Mouse (Mus musculus): Measurements from ENCODE around the gene Tex38. TPM values are rescaled to one million over a fixed set of nuclear protein-coding genes. Genes with fewer than 3 reads are reported as not detected.

The Tex38 gene
- polyA plus RNA-seq, 1 experiment from 2014 or later = 0.16 TPM

- Histone ChIP-seq H3K4me3 (ENCODE audit: low read depth, low read length) (no peak overlapping the region), H3K9ac (replicated peaks; ENCODE audit: low read depth) (no peak overlapping the region), H3K36me3 (ENCODE audit: insufficient read depth, low read length) (peaks cover 16% of the 10 kb centered on the region; the same call in 1 of the 2 replicates), H3K4me1 (ENCODE audit: insufficient read depth, low read depth, low read length) (no peaks in the 10 kb centered on the region), H3K27me3 (replicated peaks; ENCODE audit: insufficient read depth, low read length) (no peaks in the 10 kb centered on the region), H3K4me2 (replicated peaks; ENCODE audit: low read depth, low read length) (no peak overlapping the region), H3K9me3 (ENCODE audit: low read length) (no peaks in the 10 kb centered on the region), H3K27ac (ENCODE audit: low read length) (peak overlapping the region; percentile 27; the same call in 1 of the 2 replicates)
- DNase-seq (ENCODE audit: low spot score) (peak; percentile 85), ATAC-seq (peak; percentile 82)
- 34% methylated on average over 3 of the region's 3 CpGs for WGBS
- no peak for TF ChIP-seq EP300 (IDR thresholded peaks at IDR 0.05)
- TF ChIP-seq CTCF (IDR thresholded peaks at IDR 0.05) = no peak
These were observed 19.6 kb downstream of the Tex38 start for GRCm38 (mm10) chr4:115761206-115761605.

GRCm38 (mm10) chr4:115754851-115755250 is 26.0 kb downstream of the Tex38 start:
- no peak for ATAC-seq
- no peaks in the 10 kb centered on the region for H3K9me3 ChIP-seq (ENCODE audit: low read length)

GRCm38 (mm10) chr4:115754101-115754500 is 26.7 kb downstream of the Tex38 start:
- no peaks in the 10 kb centered on the region for H3K4me1 ChIP-seq (ENCODE audit: insufficient read depth, low read depth, low read length)
- H3K27ac ChIP-seq (ENCODE audit: low read length) = no peak overlapping the region
- DNase-seq (ENCODE audit: low spot score) (no peak), ATAC-seq (no peak)
- no peak overlapping the region for H3K4me2 ChIP-seq (replicated peaks; ENCODE audit: low read depth, low read length)
- 90% methylated on average over 3 of the region's 3 CpGs for WGBS
- H3K9ac ChIP-seq (replicated peaks; ENCODE audit: low read depth) = no peak overlapping the region
- peaks cover 12% of the 10 kb centered on the region; the same call in 1 of the 2 replicates for H3K36me3 ChIP-seq (ENCODE audit: insufficient read depth, low read length)
- no peaks in the 10 kb centered on the region for H3K9me3 ChIP-seq (ENCODE audit: low read length)
- no peaks in the 10 kb centered on the region for H3K27me3 ChIP-seq (replicated peaks; ENCODE audit: insufficient read depth, low read length)
- no peak for TF ChIP-seq EP300 (IDR thresholded peaks at IDR 0.05)
- no peak for TF ChIP-seq CTCF (IDR thresholded peaks at IDR 0.05)
- H3K4me3 ChIP-seq (ENCODE audit: low read depth, low read length) = no peak overlapping the region

More at GRCm38 (mm10) chr4:115754851-115755250, 26.0 kb downstream of the Tex38 start:
- Histone ChIP-seq H3K9ac (replicated peaks; ENCODE audit: low read depth) (no peak overlapping the region), H3K27me3 (replicated peaks; ENCODE audit: insufficient read depth, low read length) (no peaks in the 10 kb centered on the region), H3K36me3 (ENCODE audit: insufficient read depth, low read length) (peaks cover 13% of the 10 kb centered on the region; the same call in 1 of the 2 replicates), H3K4me2 (replicated peaks; ENCODE audit: low read depth, low read length) (no peak overlapping the region), H3K27ac (ENCODE audit: low read length) (no peak overlapping the region), H3K4me3 (ENCODE audit: low read depth, low read length) (no peak overlapping the region), H3K4me1 (ENCODE audit: insufficient read depth, low read depth, low read length) (no peaks in the 10 kb centered on the region)
- no peak for DNase-seq (ENCODE audit: low spot score)
- TF ChIP-seq CTCF (IDR thresholded peaks at IDR 0.05) = no peak; the same call in 1 of the 2 replicates
- TF ChIP-seq EP300 (IDR thresholded peaks at IDR 0.05) = no peak
- WGBS = 86% methylated on average over 1 of the region's 1 CpGs

GRCm38 (mm10) chr4:115749336-115749735 is 31.5 kb downstream of the Tex38 start:
- no peaks in the 10 kb centered on the region for H3K27me3 ChIP-seq (replicated peaks; ENCODE audit: insufficient read depth, low read length)
- H3K27ac ChIP-seq (ENCODE audit: low read length) = no peak overlapping the region
- no peak overlapping the region for H3K4me2 ChIP-seq (replicated peaks; ENCODE audit: low read depth, low read length)
- no peaks in the 10 kb centered on the region for H3K9me3 ChIP-seq (ENCODE audit: low read length)
- no peak for TF ChIP-seq EP300 (IDR thresholded peaks at IDR 0.05)
- no peak for TF ChIP-seq CTCF (IDR thresholded peaks at IDR 0.05)
- H3K9ac ChIP-seq (replicated peaks; ENCODE audit: low read depth) = no peak overlapping the region
- DNase-seq (ENCODE audit: low spot score) = no peak
- 71% methylated on average over 1 of the region's 1 CpGs for WGBS
- H3K36me3 ChIP-seq (ENCODE audit: insufficient read depth, low read length) = peaks cover 10% of the 10 kb centered on the region; the same call in 1 of the 2 replicates
- H3K4me3 ChIP-seq (ENCODE audit: low read depth, low read length) = no peak overlapping the region
- ATAC-seq = no peak
- H3K4me1 ChIP-seq (ENCODE audit: insufficient read depth, low read depth, low read length) = no peaks in the 10 kb centered on the region

- no peak overlapping the region for H3K4me2 ChIP-seq (replicated peaks; ENCODE audit: low read depth, low read length)
- no peak for ATAC-seq
- no peaks in the 10 kb centered on the region for H3K9me3 ChIP-seq (ENCODE audit: low read length)
- H3K4me1 ChIP-seq (ENCODE audit: insufficient read depth, low read depth, low read length) = no peaks in the 10 kb centered on the region
- H3K36me3 ChIP-seq (ENCODE audit: insufficient read depth, low read length) = peaks cover 10% of the 10 kb centered on the region; the same call in 1 of the 2 replicates
- TF ChIP-seq EP300 (IDR thresholded peaks at IDR 0.05) = no peak
- no peak for TF ChIP-seq CTCF (IDR thresholded peaks at IDR 0.05)
- H3K27ac ChIP-seq (ENCODE audit: low read length) = no peak overlapping the region
- no peaks in the 10 kb centered on the region for H3K27me3 ChIP-seq (replicated peaks; ENCODE audit: insufficient read depth, low read length)
- 74% methylated on average over 1 of the region's 1 CpGs for WGBS
- no peak overlapping the region for H3K9ac ChIP-seq (replicated peaks; ENCODE audit: low read depth)
- no peak for DNase-seq (ENCODE audit: low spot score)
- H3K4me3 ChIP-seq (ENCODE audit: low read depth, low read length) = no peak overlapping the region
These were observed 32.6 kb downstream of the Tex38 start for GRCm38 (mm10) chr4:115748181-115748580.

- ATAC-seq = no peak
- peaks cover 10% of the 10 kb centered on the region; the same call in 1 of the 2 replicates for H3K36me3 ChIP-seq (ENCODE audit: insufficient read depth, low read length)
- no peak overlapping the region for H3K9ac ChIP-seq (replicated peaks; ENCODE audit: low read depth)
- no peak for TF ChIP-seq CTCF (IDR thresholded peaks at IDR 0.05)
- no peak for TF ChIP-seq EP300 (IDR thresholded peaks at IDR 0.05)
- DNase-seq (ENCODE audit: low spot score) = no peak
- H3K4me1 ChIP-seq (ENCODE audit: insufficient read depth, low read depth, low read length) = no peaks in the 10 kb centered on the region; the same call in 1 of the 2 replicates
- no peak overlapping the region for H3K4me2 ChIP-seq (replicated peaks; ENCODE audit: low read depth, low read length)
- WGBS = 66% methylated on average over 4 of the region's 4 CpGs
- H3K9me3 ChIP-seq (ENCODE audit: low read length) = no peaks in the 10 kb centered on the region
- H3K27me3 ChIP-seq (replicated peaks; ENCODE audit: insufficient read depth, low read length) = no peaks in the 10 kb centered on the region
- no peak overlapping the region for H3K27ac ChIP-seq (ENCODE audit: low read length)
- no peak overlapping the region for H3K4me3 ChIP-seq (ENCODE audit: low read depth, low read length)
These were observed 37.7 kb downstream of the Tex38 start for GRCm38 (mm10) chr4:115743096-115743495.

GRCm38 (mm10) chr4:115742658-115743057 is 38.2 kb downstream of the Tex38 start:
- Histone ChIP-seq H3K9me3 (ENCODE audit: low read length) (no peaks in the 10 kb centered on the region), H3K36me3 (ENCODE audit: insufficient read depth, low read length) (peaks cover 9% of the 10 kb centered on the region; the same call in 1 of the 2 replicates), H3K27ac (ENCODE audit: low read length) (no peak overlapping the region), H3K4me2 (replicated peaks; ENCODE audit: low read depth, low read length) (no peak overlapping the region), H3K27me3 (replicated peaks; ENCODE audit: insufficient read depth, low read length) (no peaks in the 10 kb centered on the region), H3K9ac (replicated peaks; ENCODE audit: low read depth) (no peak overlapping the region), H3K4me3 (ENCODE audit: low read depth, low read length) (no peak overlapping the region), H3K4me1 (ENCODE audit: insufficient read depth, low read depth, low read length) (no peaks in the 10 kb centered on the region; the same call in 1 of the 2 replicates)
- no peak for DNase-seq (ENCODE audit: low spot score)
- no peak for ATAC-seq
- TF ChIP-seq EP300 (IDR thresholded peaks at IDR 0.05) (no peak), CTCF (IDR thresholded peaks at IDR 0.05) (peak; percentile 32)

Measured in lung, postnatal 0 days (tissue).